Comparison of ENCODE assay signal across 15 mouse cellular contexts in the genomic region with DNA sequence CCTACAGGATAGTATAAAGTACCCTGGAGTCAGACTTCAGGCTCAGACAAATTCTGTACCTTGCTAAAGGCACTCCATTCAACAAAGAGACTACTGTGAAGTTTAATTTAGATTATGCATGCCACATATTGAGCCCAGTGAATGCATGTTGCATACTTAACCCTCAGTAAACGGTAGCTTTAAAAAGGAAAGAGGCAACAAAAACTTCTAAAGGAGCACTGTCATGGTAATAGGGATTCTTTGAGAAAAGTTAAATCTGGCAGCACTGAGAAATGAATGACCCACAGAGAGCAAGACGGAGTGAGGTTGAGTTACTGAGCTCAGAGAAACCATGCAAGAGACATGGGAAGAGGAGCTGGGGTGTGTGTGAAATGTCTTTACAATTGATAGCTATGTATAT. TPM values are rescaled to one million over a fixed set of nuclear protein-coding genes. Genes with fewer than 3 reads are reported as not detected.
DNase-seq lines count a peak whose midpoint lies in the region; ATAC-seq lines count a peak whose summit lies in the region.
"Had no signal": no experiment of that assay in that cellular context is flagged by ENCODE, and none has a peak within 500 bp of the region (broad histone marks: within the 10 kb centered on the region; RNA-seq: fewer than 3 reads in every experiment).

No protein-coding gene starts in this region.

- WGBS in limb, embryonic 12.5 days = 45% methylated on average over 2 of the region's 2 CpGs
- 53% methylated on average over 2 of the region's 2 CpGs for WGBS in limb, embryonic 10.5 days
- 4% methylated on average over 2 of the region's 2 CpGs for WGBS in forebrain, embryonic 13.5 days
- WGBS in midbrain, embryonic 13.5 days = 4% methylated on average over 2 of the region's 2 CpGs

- no peaks in the 10 kb centered on the region for H3K36me3 ChIP-seq in limb, embryonic 12.5 days
- peaks cover 3% of the 10 kb centered on the region; the same call in 1 of the 2 replicates for H3K36me3 ChIP-seq in limb, embryonic 10.5 days
- H3K36me3 ChIP-seq in forebrain, embryonic 13.5 days (ENCODE audit: poor library complexity, severe bottlenecking) = no peaks in the 10 kb centered on the region
- H3K36me3 ChIP-seq in midbrain, embryonic 13.5 days = no peaks in the 10 kb centered on the region

- H3K9me3 ChIP-seq in limb, embryonic 12.5 days = no peaks in the 10 kb centered on the region
- H3K9me3 ChIP-seq in limb, embryonic 10.5 days (replicated peaks) = no peaks in the 10 kb centered on the region
- H3K9me3 ChIP-seq in forebrain, embryonic 13.5 days (replicated peaks) = no peaks in the 10 kb centered on the region
- no peaks in the 10 kb centered on the region for H3K9me3 ChIP-seq in midbrain, embryonic 13.5 days

- no peak for ATAC-seq in limb, embryonic 12.5 days (ENCODE audit: insufficient number of reproducible peaks, insufficient read depth, low FRiP score, low TSS enrichment, low read depth)
- peak; percentile 62; the same call in 1 of the 2 replicates for ATAC-seq in forebrain, embryonic 13.5 days
- ATAC-seq in midbrain, embryonic 13.5 days = peak; percentile 77
- no peak for ATAC-seq in cerebellum, adult (ENCODE audit: insufficient number of reproducible peaks, low FRiP score, low TSS enrichment)
- ATAC-seq: liver, postnatal 0 days had no signal

- no peak overlapping the region for H3K4me3 ChIP-seq in limb, embryonic 12.5 days (replicated peaks)
- H3K4me3 ChIP-seq in limb, embryonic 10.5 days = no peak overlapping the region
- H3K4me3 ChIP-seq in forebrain, embryonic 13.5 days = no peak overlapping the region
- no peak overlapping the region for H3K4me3 ChIP-seq in midbrain, embryonic 13.5 days (replicated peaks)
- H3K4me3 ChIP-seq: erythroblast, embryonic 14.5 days had no signal

- H3K27me3 ChIP-seq in limb, embryonic 12.5 days = no peaks in the 10 kb centered on the region
- no peaks in the 10 kb centered on the region for H3K27me3 ChIP-seq in limb, embryonic 10.5 days (ENCODE audit: low read depth, poor library complexity, severe bottlenecking)
- no peaks in the 10 kb centered on the region for H3K27me3 ChIP-seq in forebrain, embryonic 13.5 days
- H3K27me3 ChIP-seq in midbrain, embryonic 13.5 days = no peaks in the 10 kb centered on the region

- peak overlapping the region; percentile 3; the same call in 1 of the 2 replicates for H3K27ac ChIP-seq in limb, embryonic 12.5 days
- H3K27ac ChIP-seq in limb, embryonic 10.5 days = no peak overlapping the region
- no peak overlapping the region; the same call in 1 of the 2 replicates for H3K27ac ChIP-seq in forebrain, embryonic 13.5 days
- H3K27ac ChIP-seq in midbrain, embryonic 13.5 days = no peak overlapping the region

- no peak overlapping the region for H3K4me2 ChIP-seq in limb, embryonic 12.5 days
- peak overlapping the region; percentile 15; the same call in 1 of the 2 replicates for H3K4me2 ChIP-seq in forebrain, embryonic 13.5 days
- no peak overlapping the region for H3K4me2 ChIP-seq in midbrain, embryonic 13.5 days (replicated peaks)

- H3K9ac ChIP-seq in limb, embryonic 12.5 days (replicated peaks) = no peak overlapping the region
- H3K9ac ChIP-seq in forebrain, embryonic 13.5 days = no peak overlapping the region
- no peak overlapping the region for H3K9ac ChIP-seq in midbrain, embryonic 13.5 days (replicated peaks)
- H3K9ac ChIP-seq: liver, postnatal 0 days had no signal

- no peak for DNase-seq in limb, embryonic 10.5 days (ENCODE audit: low spot score)
- DNase-seq in R1 (ENCODE audit: low read depth, low spot score) = peak; percentile 51
- no peak for DNase-seq in kidney, adult 18-20 months
- DNase-seq in layer of hippocampus, adult 11-12 months (ENCODE audit: low spot score) = no peak
- DNase-seq: cerebellum, postnatal 25 days; kidney, adult 9 months; layer of hippocampus, adult 9-11 months; liver, postnatal 0 days; right cerebral cortex, postnatal 4 days; thymus, postnatal 14 days had no signal

- peaks cover 9% of the 10 kb centered on the region; the same call in 1 of the 2 replicates for H3K4me1 ChIP-seq in limb, embryonic 12.5 days (replicated peaks)
- H3K4me1 ChIP-seq in limb, embryonic 10.5 days = no peaks in the 10 kb centered on the region
- H3K4me1 ChIP-seq in forebrain, embryonic 13.5 days = peaks cover 19% of the 10 kb centered on the region
- peaks cover 16% of the 10 kb centered on the region for H3K4me1 ChIP-seq in midbrain, embryonic 13.5 days (replicated peaks)

RNA-seq across cellular contexts. Expression of a gene that starts 29.2 kb away (rescaled TPM):
- 22.7 and 23.5 TPM in 2 replicates for polyA plus RNA-seq in limb, embryonic 12.5 days (2016; fragmentation: Nextera tagmentation; extraction: Ambion mirVana)
- polyA plus RNA-seq in limb, embryonic 10.5 days (2016; fragmentation: Nextera tagmentation; extraction: Ambion mirVana) = 21.2 and 25.0 TPM in 2 replicates
- polyA plus RNA-seq in forebrain, embryonic 13.5 days (2015; fragmentation: Nextera tagmentation; extraction: Ambion mirVana) = 21.9 and 23.5 TPM in 2 replicates
- 19.8 and 22.0 TPM in 2 replicates for polyA plus RNA-seq in midbrain, embryonic 13.5 days (2015; fragmentation: Nextera tagmentation; extraction: Ambion mirVana)

Comparison
In these comparisons a context has a peak if more than half of its experiments do, and no peak if none do; other contexts are left out.
1. ATAC-seq: peak in forebrain, embryonic 13.5 days (single experiment) and midbrain, embryonic 13.5 days (single experiment); none in limb, embryonic 12.5 days (single experiment) and cerebellum, adult (single experiment).